Mouse (Mus musculus) large intestine, adult 2 months (tissue): ENCODE measurements around the gene Lyrm9. TPM values are rescaled to one million over a fixed set of nuclear protein-coding genes. Genes with fewer than 3 reads are reported as not detected.

Source experiments
- DNase-seq: peaks from one replicate; pipeline ENCODE4 v3.0.0-alpha.2; 2012; ENCODE audit warnings: low read depth, low spot score
- WGBS: fragments of 180-500 bp; shearing (Covaris S2); methylation state at CpG from one replicate; pipeline ENCODE4 v1.1.7; 2018; 5-methylcytosine and 5-hydroxymethylcytosine counted together
- polyA plus RNA-seq: library from polyadenylated mRNA; depleted of rRNA; stranded (reverse); fragments of >200 nt; gene quantifications from 2 replicates; pipeline ENCODE4 v1.2.3, GENCODE M21; 2012; rRNA removed

Lyrm9 gene
- polyA plus RNA-seq: 18.7 and 20.5 TPM in 2 replicates

GRCm38 (mm10) chr11:78826442-78827013 lies at the start of gene Lyrm9:
TSS of gene Lyrm9 (plus strand) at chr11:78826584.
- WGBS: under 1% methylated on average over 51 of the region's 51 CpGs
- DNase-seq: peak; percentile 68

- 50% methylated on average over 10 of the region's 10 CpGs for WGBS
- no peak for DNase-seq
These were observed 48.3 kb upstream of the Lyrm9 start for GRCm38 (mm10) chr11:78777851-78778680.

- 91% methylated on average over 3 of the region's 3 CpGs for WGBS
- DNase-seq: no peak
These were observed 46.4 kb upstream of the Lyrm9 start for GRCm38 (mm10) chr11:78780002-78780401.

GRCm38 (mm10) chr11:78780571-78780970 lies 45.8 kb upstream of the Lyrm9 start:
- no peak for DNase-seq
- WGBS: 74% methylated on average over 3 of the region's 3 CpGs

- no peak for DNase-seq
- 79% methylated on average over 5 of the region's 5 CpGs for WGBS
These were observed 44.1 kb upstream of the Lyrm9 start for GRCm38 (mm10) chr11:78782326-78782725.

- WGBS: 80% methylated on average over 9 of the region's 9 CpGs
- DNase-seq: no peak
These were observed 43.5 kb upstream of the Lyrm9 start for GRCm38 (mm10) chr11:78782791-78783347.

GRCm38 (mm10) chr11:78786013-78786431 lies 40.4 kb upstream of the Lyrm9 start:
- 64% methylated on average over 7 of the region's 7 CpGs for WGBS
- DNase-seq: no peak

GRCm38 (mm10) chr11:78789370-78790060 lies 36.9 kb upstream of the Lyrm9 start:
- WGBS: 90% methylated on average over 11 of the region's 11 CpGs
- DNase-seq: no peak

- peak; percentile 58 for DNase-seq
- WGBS: 12% methylated on average over 4 of the region's 4 CpGs
These were observed 34.8 kb upstream of the Lyrm9 start for GRCm38 (mm10) chr11:78791582-78791981.

- DNase-seq: no peak
- WGBS: 40% methylated on average over 5 of the region's 5 CpGs
These were observed 34.3 kb upstream of the Lyrm9 start for GRCm38 (mm10) chr11:78792055-78792454.

- no peak for DNase-seq
- 26% methylated on average over 11 of the region's 11 CpGs for WGBS
These were observed 33.9 kb upstream of the Lyrm9 start for GRCm38 (mm10) chr11:78792465-78792864.

- 77% methylated on average over 11 of the region's 11 CpGs for WGBS
- DNase-seq: no peak
These were observed 33.3 kb upstream of the Lyrm9 start for GRCm38 (mm10) chr11:78793116-78793515.

- 80% methylated on average over 10 of the region's 10 CpGs for WGBS
- no peak for DNase-seq
These were observed 30.2 kb upstream of the Lyrm9 start for GRCm38 (mm10) chr11:78796072-78796729.

- DNase-seq: no peak
- WGBS: 89% methylated on average over 4 of the region's 4 CpGs
These were observed 25.3 kb upstream of the Lyrm9 start for GRCm38 (mm10) chr11:78801094-78801493.

GRCm38 (mm10) chr11:78803587-78804316 lies 22.6 kb upstream of the Lyrm9 start:
- 39% methylated on average over 14 of the region's 14 CpGs for WGBS
- DNase-seq: no peak

GRCm38 (mm10) chr11:78804551-78804950 lies 21.8 kb upstream of the Lyrm9 start:
- WGBS: 88% methylated on average over 6 of the region's 6 CpGs
- no peak for DNase-seq

- DNase-seq: no peak
- 84% methylated on average over 6 of the region's 6 CpGs for WGBS
These were observed 21.2 kb upstream of the Lyrm9 start for GRCm38 (mm10) chr11:78805198-78805597.

GRCm38 (mm10) chr11:78805691-78806137 lies 20.7 kb upstream of the Lyrm9 start:
- WGBS: 46% methylated on average over 9 of the region's 9 CpGs
- no peak for DNase-seq
